Mouse (Mus musculus) ES-Bruce4 (cell line): ENCODE data around the gene Sox30. TPM values are rescaled to one million over a fixed set of nuclear protein-coding genes. Genes with fewer than 3 reads are reported as not detected.

Source experiments
- H3K27ac ChIP-seq: 2 replicates; pipeline ENCODE4 v1.5.1; 2012; ENCODE audit warnings: low read length, inconsistent platforms; ENCODE audit not compliant: insufficient read depth
- H3K27me3 ChIP-seq: 2 replicates; pipeline ENCODE4 v1.6.1; 2012; ENCODE audit warnings: mild to moderate bottlenecking, low read length, inconsistent platforms; ENCODE audit not compliant: control insufficient read depth, poor library complexity, insufficient read depth, severe bottlenecking
- H3K36me3 ChIP-seq: 2 replicates; pipeline ENCODE4 v1.6.1; 2012; ENCODE audit warnings: inconsistent platforms, mild to moderate bottlenecking, low read length, moderate library complexity; ENCODE audit not compliant: control insufficient read depth, poor library complexity, insufficient read depth, severe bottlenecking
- H3K4me1 ChIP-seq: one replicate; pipeline ENCODE4 v1.8.1; 2011; ENCODE audit warnings: low read length; ENCODE audit not compliant: control insufficient read depth, insufficient read depth
- H3K4me3 ChIP-seq: 2 replicates; pipeline ENCODE4 v1.5.1; 2011; ENCODE audit warnings: low read depth, mild to moderate bottlenecking, low read length
- H3K9ac ChIP-seq: 2 replicates; pipeline ENCODE4 v1.6.1; 2012; ENCODE audit warnings: low read depth, mild to moderate bottlenecking, inconsistent platforms; ENCODE audit not compliant: poor library complexity, severe bottlenecking
- H3K9me3 ChIP-seq: replicated peaks from 2 replicates; pipeline ENCODE4 v1.6.1; 2012; ENCODE audit warnings: mild to moderate bottlenecking, low read length, inconsistent platforms; ENCODE audit not compliant: control insufficient read depth, poor library complexity, insufficient read depth, severe bottlenecking
- CTCF ChIP-seq: IDR thresholded peaks from one replicate; pipeline ENCODE4 v1.8.1; 2011; ENCODE audit warnings: low read depth, low read length
- EP300 ChIP-seq: IDR thresholded peaks from 2 replicates; pipeline ENCODE4 v1.6.1; 2011; ENCODE audit warnings: low read depth, low read length; ENCODE audit not compliant: insufficient read depth
- POLR2A ChIP-seq: IDR thresholded peaks from one replicate; pipeline ENCODE4 v1.8.1; 2011; ENCODE audit warnings: low read length; ENCODE audit not compliant: insufficient read depth
- polyA plus RNA-seq: library from polyadenylated mRNA; stranded (reverse); fragments of >200 nt; gene quantifications from 2 replicates; pipeline ENCODE4 v1.2.4, GENCODE M21; 2011; ENCODE audit warnings: low read depth; ENCODE audit not compliant: missing spikeins, insufficient read depth, insufficient read length

The Sox30 gene
- polyA plus RNA-seq, 1 experiment: 0.87 TPM

GRCm38 (mm10) chr11:46022983-46023382, 42.9 kb downstream of the Sox30 start:
- H3K4me1 ChIP-seq: peaks cover 2% of the 10 kb centered on the region
- H3K27ac ChIP-seq: no peak overlapping the region
- no peaks in the 10 kb centered on the region for H3K9me3 ChIP-seq
- TF ChIP-seq CTCF: no peak
- no peak for TF ChIP-seq EP300
- TF ChIP-seq POLR2A: no peak
- no peaks in the 10 kb centered on the region for H3K36me3 ChIP-seq
- no peak overlapping the region for H3K4me3 ChIP-seq
- no peaks in the 10 kb centered on the region for H3K27me3 ChIP-seq
- H3K9ac ChIP-seq: no peak overlapping the region

- Histone ChIP-seq H3K27ac (no peak overlapping the region), H3K9ac (no peak overlapping the region), H3K36me3 (no peaks in the 10 kb centered on the region), H3K4me3 (no peak overlapping the region), H3K4me1 (no peaks in the 10 kb centered on the region), H3K27me3 (no peaks in the 10 kb centered on the region), H3K9me3 (no peaks in the 10 kb centered on the region)
- no peak for TF ChIP-seq CTCF
- no peak for TF ChIP-seq EP300
- no peak for TF ChIP-seq POLR2A
These were observed 45.9 kb downstream of the Sox30 start for GRCm38 (mm10) chr11:46025962-46026392.

- no peaks in the 10 kb centered on the region for H3K4me1 ChIP-seq
- H3K27me3 ChIP-seq: no peaks in the 10 kb centered on the region
- no peak overlapping the region for H3K9ac ChIP-seq
- H3K9me3 ChIP-seq: no peaks in the 10 kb centered on the region
- no peak overlapping the region for H3K4me3 ChIP-seq
- H3K36me3 ChIP-seq: no peaks in the 10 kb centered on the region
- no peak overlapping the region for H3K27ac ChIP-seq
- TF ChIP-seq CTCF: no peak
- TF ChIP-seq POLR2A: no peak
- TF ChIP-seq EP300: no peak
These were observed 48.1 kb downstream of the Sox30 start for GRCm38 (mm10) chr11:46027952-46028814.

GRCm38 (mm10) chr11:46029485-46029884, 49.4 kb downstream of the Sox30 start:
- Histone ChIP-seq H3K4me3 (no peak overlapping the region), H3K27me3 (no peaks in the 10 kb centered on the region), H3K4me1 (no peaks in the 10 kb centered on the region), H3K36me3 (no peaks in the 10 kb centered on the region), H3K9me3 (no peaks in the 10 kb centered on the region), H3K27ac (no peak overlapping the region), H3K9ac (no peak overlapping the region)
- TF ChIP-seq CTCF (no peak), POLR2A (no peak), EP300 (no peak)

GRCm38 (mm10) chr11:46030026-46030425, 49.9 kb downstream of the Sox30 start:
- TF ChIP-seq CTCF (no peak), EP300 (no peak)
- H3K36me3 ChIP-seq: no peaks in the 10 kb centered on the region
- no peaks in the 10 kb centered on the region for H3K9me3 ChIP-seq
- H3K4me1 ChIP-seq: no peaks in the 10 kb centered on the region
- no peaks in the 10 kb centered on the region for H3K27me3 ChIP-seq
- no peak overlapping the region for H3K9ac ChIP-seq
- no peak overlapping the region for H3K4me3 ChIP-seq
- H3K27ac ChIP-seq: no peak overlapping the region

GRCm38 (mm10) chr11:46031470-46031869, 51.4 kb downstream of the Sox30 start:
- H3K4me3 ChIP-seq: no peak overlapping the region
- no peak for TF ChIP-seq EP300
- TF ChIP-seq POLR2A: no peak
- TF ChIP-seq CTCF: no peak
- H3K9me3 ChIP-seq: no peaks in the 10 kb centered on the region

More at GRCm38 (mm10) chr11:46031470-46031869, 51.4 kb downstream of the Sox30 start:
- Histone ChIP-seq H3K36me3 (no peaks in the 10 kb centered on the region), H3K27ac (no peak overlapping the region), H3K9ac (no peak overlapping the region; the same call in 1 of the 2 replicates), H3K4me1 (no peaks in the 10 kb centered on the region), H3K27me3 (no peaks in the 10 kb centered on the region)
